Comparison of ENCODE assay signal across 8 mouse cellular contexts in genomic region chr14:30548131-30548720, GRCm38 (mm10). TPM values are rescaled to one million over a fixed set of nuclear protein-coding genes. Genes with fewer than 3 reads are reported as not detected.
DNase-seq lines count a peak whose midpoint lies in the region; ATAC-seq lines count a peak whose summit lies in the region.

Gene Tkt, plus strand, starts transcription at chr14:30548359.

- peak within 1 kb of the TSS; percentile 68 for H3K4me3 ChIP-seq in erythroblast, embryonic 14.5 days (replicated peaks)
- peak within 1 kb of the TSS; percentile 78 for H3K4me3 ChIP-seq in limb, embryonic 12.5 days (replicated peaks)
- H3K4me3 ChIP-seq in midbrain, embryonic 12.5 days: peak within 1 kb of the TSS; percentile 77
- H3K4me3 ChIP-seq in stomach, embryonic 15.5 days (replicated peaks): peak within 1 kb of the TSS; percentile 80

- DNase-seq in 3T3-L1 (ENCODE audit: low read depth, low spot score): peak; percentile 65
- DNase-seq in adrenal gland, postnatal 4 days (ENCODE audit: low spot score in 2 of 2): peak in 1 of 2 experiments; percentile 53
- peak; percentile 87 for DNase-seq in heart, adult 8-10 months (ENCODE audit: low spot score)
- peak; percentile 90 to 92 for DNase-seq in kidney, adult 8-10 months

- no peaks in the 10 kb centered on the region for H3K9me3 ChIP-seq in erythroblast, embryonic 14.5 days (ENCODE audit: control insufficient read depth, low read length)
- H3K9me3 ChIP-seq in limb, embryonic 12.5 days: no peaks in the 10 kb centered on the region
- H3K9me3 ChIP-seq in midbrain, embryonic 12.5 days: no peaks in the 10 kb centered on the region
- no peaks in the 10 kb centered on the region for H3K9me3 ChIP-seq in stomach, embryonic 15.5 days

- WGBS in limb, embryonic 12.5 days: 25% methylated on average over 8 of the region's 8 CpGs
- WGBS in midbrain, embryonic 12.5 days: 28% methylated on average over 8 of the region's 8 CpGs
- WGBS in stomach, embryonic 15.5 days: 25% methylated on average over 8 of the region's 8 CpGs

- no peak; the same call in 1 of the 2 replicates for ATAC-seq in limb, embryonic 12.5 days (ENCODE audit: insufficient number of reproducible peaks, insufficient read depth, low FRiP score, low TSS enrichment, low read depth)
- ATAC-seq in midbrain, embryonic 12.5 days (ENCODE audit: low FRiP score, low read depth): peak; percentile 21
- peak; percentile 33 for ATAC-seq in stomach, embryonic 15.5 days (ENCODE audit: insufficient read depth, low FRiP score, low read depth)

- peak within 1 kb of the TSS; percentile 94 for H3K9ac ChIP-seq in limb, embryonic 12.5 days (replicated peaks)
- H3K9ac ChIP-seq in midbrain, embryonic 12.5 days (replicated peaks): peak within 1 kb of the TSS; percentile 89
- peak within 1 kb of the TSS; percentile 76 for H3K9ac ChIP-seq in stomach, embryonic 15.5 days

- peak within 1 kb of the TSS; percentile 92 for H3K27ac ChIP-seq in limb, embryonic 12.5 days
- peak within 1 kb of the TSS; percentile 91 for H3K27ac ChIP-seq in midbrain, embryonic 12.5 days (replicated peaks)
- H3K27ac ChIP-seq in stomach, embryonic 15.5 days: peak within 1 kb of the TSS; percentile 93

- peaks cover 62% of the 10 kb centered on the region for H3K4me1 ChIP-seq in erythroblast, embryonic 14.5 days (ENCODE audit: control insufficient read depth)
- H3K4me1 ChIP-seq in limb, embryonic 12.5 days (replicated peaks): peaks cover 33% of the 10 kb centered on the region
- peaks cover 29% of the 10 kb centered on the region for H3K4me1 ChIP-seq in midbrain, embryonic 12.5 days
- peaks cover 29% of the 10 kb centered on the region for H3K4me1 ChIP-seq in stomach, embryonic 15.5 days

- no peaks in the 10 kb centered on the region; the same call in 1 of the 2 replicates for H3K27me3 ChIP-seq in erythroblast, embryonic 14.5 days (ENCODE audit: control insufficient read depth)
- H3K27me3 ChIP-seq in limb, embryonic 12.5 days: no peaks in the 10 kb centered on the region
- H3K27me3 ChIP-seq in midbrain, embryonic 12.5 days: no peaks in the 10 kb centered on the region
- no peaks in the 10 kb centered on the region for H3K27me3 ChIP-seq in stomach, embryonic 15.5 days (replicated peaks)

- peak within 1 kb of the TSS; percentile 92 for H3K4me2 ChIP-seq in limb, embryonic 12.5 days
- peak within 1 kb of the TSS; percentile 91 for H3K4me2 ChIP-seq in midbrain, embryonic 12.5 days (replicated peaks)
- H3K4me2 ChIP-seq in stomach, embryonic 15.5 days: peak within 1 kb of the TSS; percentile 78

- peaks cover 21% of the 10 kb centered on the region for H3K36me3 ChIP-seq in erythroblast, embryonic 14.5 days (ENCODE audit: control insufficient read depth)
- 0 out of 2 replicates have a peak, but pooled peaks cover 3% of the 10 kb centered on the region for H3K36me3 ChIP-seq in limb, embryonic 12.5 days
- H3K36me3 ChIP-seq in midbrain, embryonic 12.5 days: no peaks in the 10 kb centered on the region
- H3K36me3 ChIP-seq in stomach, embryonic 15.5 days: no peaks in the 10 kb centered on the region

RNA-seq across cellular contexts. Expression of gene Tkt, which starts in this region (rescaled TPM):
- total RNA-seq in adrenal gland, postnatal 4 days (2021): 100 to 1,000 TPM; 399 to 408 TPM
- 65.6 and 67.9 TPM in 2 replicates for polyA plus RNA-seq in erythroblast, embryonic 14.5 days (2012)
- total RNA-seq in heart, adult 8-10 months (2022): 10 to 100 TPM; 21.4 to 28.7 (median 28.1) TPM
- 242 and 244 TPM in 2 replicates for polyA plus RNA-seq in limb, embryonic 12.5 days (2016; fragmentation: Nextera tagmentation; extraction: Ambion mirVana)
- polyA plus RNA-seq in midbrain, embryonic 12.5 days (2016; fragmentation: Nextera tagmentation; extraction: Ambion mirVana): 221 and 240 TPM in 2 replicates
- polyA plus RNA-seq in stomach, embryonic 15.5 days (2015; fragmentation: Nextera tagmentation; extraction: Ambion mirVana): 270 and 299 TPM in 2 replicates

Comparison
In these comparisons a context has a peak if more than half of its experiments do, and no peak if none do; other contexts are left out.
1. RNA of gene Tkt (total RNA-seq): 399 to 408 TPM in adrenal gland, postnatal 4 days; 21.4 to 28.7 TPM in heart, adult 8-10 months; every median in the first group is over 10 times any median in the second.
2. Peak in every context shown above with its lines, with median percentiles within 50 percentile points of each other: H3K4me3 ChIP-seq, H3K27ac ChIP-seq, H3K4me2 ChIP-seq and H3K9ac ChIP-seq.